Mouse (Mus musculus) liver, adult 2 months (tissue): ENCODE measurements at regions not wholly inside any gene's neighbourhood (a gene's known extent, or its start where the extent isn't known, plus 50 kb on each side); places are given as distances from the start of the nearest gene placed in this dataset.

ENCODE experiments used
- CTCF ChIP-seq: fragments of 200-500 bp; IDR thresholded peaks from 2 replicates; pipeline ENCODE4 v1.5.1; 2011; ENCODE audit warnings: low read depth, low read length, control low read depth
- POLR2A ChIP-seq: fragments of 200-500 bp; IDR thresholded peaks from 2 replicates; pipeline ENCODE4 v1.6.1; 2011; ENCODE audit warnings: low read length, control low read depth; ENCODE audit not compliant: insufficient read depth; ENCODE audit errors: extremely low read depth

DNA sequence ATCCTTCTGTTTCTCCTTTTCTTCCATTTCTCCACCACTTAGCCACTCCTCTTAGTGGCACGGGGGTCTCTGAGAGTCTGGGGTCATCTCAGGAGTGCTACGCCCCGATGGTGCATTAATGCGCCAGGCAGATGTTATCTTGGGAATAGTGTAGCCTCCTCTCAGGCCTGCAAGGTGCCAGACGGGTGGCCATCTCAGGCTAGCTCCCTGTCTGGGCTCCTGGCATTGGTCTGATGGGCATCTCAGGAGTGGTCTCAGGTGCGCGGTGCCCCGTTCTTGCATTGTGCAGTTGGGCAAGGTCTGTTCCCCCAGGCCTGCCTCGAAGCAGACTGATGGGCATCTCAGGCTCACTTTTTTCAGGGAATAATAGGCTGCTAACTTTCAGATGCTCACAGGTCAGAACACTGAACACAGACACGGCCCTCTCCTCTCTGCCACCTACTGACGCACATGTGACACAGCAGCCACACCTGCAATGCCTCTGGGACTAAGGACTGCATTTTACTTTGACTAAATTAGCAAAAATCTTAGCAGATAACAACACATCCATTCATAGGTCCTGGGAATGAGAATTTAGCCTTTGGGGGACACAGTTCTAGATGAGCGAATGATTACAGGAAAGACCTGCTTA, 298.0 kb downstream of the Etnk1 start:
- TF ChIP-seq POLR2A (no peak), CTCF (peak; percentile 82)
